Mouse (Mus musculus): ENCODE results near the gene Atad1. TPM values are rescaled to one million over a fixed set of nuclear protein-coding genes. Genes with fewer than 3 reads are reported as not detected.
A peak's percentile ranks its signal among the peaks of the same experiment; 100 is the strongest.
"Not testable (repeated sequence)": the region's sequence is repeated elsewhere in the genome, so short reads cannot be mapped to it uniquely, and the experiment has no call there.

Atad1 gene
- polyA plus RNA-seq (2015; fragmentation: Nextera tagmentation; extraction: Ambion mirVana): 106 and 110 TPM in 2 replicates

GRCm38 (mm10) chr19:32739686-32740085 lies at the start of gene Atad1:
TSS of gene Atad1 (minus strand) at chr19:32739786.
- H3K9me3 ChIP-seq: no peaks in the 10 kb centered on the region
- H3K27ac ChIP-seq: no peak within 1 kb of the TSS
- no peak within 1 kb of the TSS for H3K4me2 ChIP-seq
- no peak within 1 kb of the TSS for H3K4me3 ChIP-seq
- no peak within 1 kb of the TSS for H3K9ac ChIP-seq
- WGBS: 93% methylated on average over 4 of the region's 4 CpGs
- H3K4me1 ChIP-seq: no peaks in the 10 kb centered on the region
- H3K36me3 ChIP-seq (replicated peaks): no peaks in the 10 kb centered on the region
- no peak for ATAC-seq (replicated peaks)
- H3K27me3 ChIP-seq (replicated peaks): no peaks in the 10 kb centered on the region

GRCm38 (mm10) chr19:32788016-32788415 lies 48.4 kb upstream of the Atad1 start:
- WGBS: 92% methylated on average over 3 of the region's 3 CpGs

GRCm38 (mm10) chr19:32787388-32787787 lies 47.8 kb upstream of the Atad1 start:
- not testable (repeated sequence) for H3K4me2 ChIP-seq; H3K27ac ChIP-seq; ATAC-seq (replicated peaks); H3K9ac ChIP-seq; H3K9me3 ChIP-seq; H3K27me3 ChIP-seq (replicated peaks); H3K36me3 ChIP-seq (replicated peaks); H3K4me3 ChIP-seq
- H3K4me1 ChIP-seq: peaks cover 18% of the 10 kb centered on the region
- 40% methylated on average over 4 of the region's 4 CpGs for WGBS

More at GRCm38 (mm10) chr19:32788016-32788415, 48.4 kb upstream of the Atad1 start:
- not testable (repeated sequence) for ATAC-seq (replicated peaks); H3K9me3 ChIP-seq; H3K27ac ChIP-seq; H3K36me3 ChIP-seq (replicated peaks); H3K4me2 ChIP-seq; H3K27me3 ChIP-seq (replicated peaks); H3K9ac ChIP-seq; H3K4me3 ChIP-seq
- H3K4me1 ChIP-seq: peaks cover 21% of the 10 kb centered on the region

GRCm38 (mm10) chr19:32781305-32782071 lies 41.9 kb upstream of the Atad1 start:
- WGBS: 90% methylated on average over 5 of the region's 5 CpGs

GRCm38 (mm10) chr19:32779131-32779530 lies 39.5 kb upstream of the Atad1 start:
- no peak overlapping the region for H3K27ac ChIP-seq
- no peak overlapping the region for H3K4me3 ChIP-seq
- no peak for ATAC-seq (replicated peaks)
- no peaks in the 10 kb centered on the region for H3K9me3 ChIP-seq
- no peak overlapping the region for H3K4me2 ChIP-seq
- no peaks in the 10 kb centered on the region for H3K27me3 ChIP-seq (replicated peaks)
- H3K4me1 ChIP-seq: 0 out of 2 replicates have a peak, but pooled peaks cover 4% of the 10 kb centered on the region
- WGBS: 67% methylated on average over 3 of the region's 3 CpGs
- no peak overlapping the region for H3K9ac ChIP-seq
- H3K36me3 ChIP-seq (replicated peaks): no peaks in the 10 kb centered on the region

More at GRCm38 (mm10) chr19:32781305-32782071, 41.9 kb upstream of the Atad1 start:
- no peak for ATAC-seq (replicated peaks)
- no peaks in the 10 kb centered on the region for H3K36me3 ChIP-seq (replicated peaks)
- peaks cover 4% of the 10 kb centered on the region; the same call in 1 of the 2 replicates for H3K4me1 ChIP-seq
- H3K4me3 ChIP-seq: no peak overlapping the region
- H3K9ac ChIP-seq: no peak overlapping the region
- no peaks in the 10 kb centered on the region for H3K27me3 ChIP-seq (replicated peaks)
- H3K27ac ChIP-seq: no peak overlapping the region
- no peak overlapping the region for H3K4me2 ChIP-seq
- no peaks in the 10 kb centered on the region for H3K9me3 ChIP-seq

- 41% methylated on average over 2 of the region's 2 CpGs for WGBS
Measured at GRCm38 (mm10) chr19:32778411-32778810, 38.8 kb upstream of the Atad1 start.

GRCm38 (mm10) chr19:32762493-32762892 lies 22.9 kb upstream of the Atad1 start:
- no peak for ATAC-seq (replicated peaks)
- H3K27me3 ChIP-seq (replicated peaks): no peaks in the 10 kb centered on the region
- H3K4me2 ChIP-seq: peak overlapping the region; percentile 1; the same call in 1 of the 2 replicates
- no peak overlapping the region for H3K27ac ChIP-seq
- H3K9ac ChIP-seq: no peak overlapping the region
- peaks cover 39% of the 10 kb centered on the region for H3K4me1 ChIP-seq
- 88% methylated on average over 4 of the region's 4 CpGs for WGBS
- H3K9me3 ChIP-seq: no peaks in the 10 kb centered on the region
- H3K4me3 ChIP-seq: no peak overlapping the region
- H3K36me3 ChIP-seq (replicated peaks): no peaks in the 10 kb centered on the region

More at GRCm38 (mm10) chr19:32778411-32778810, 38.8 kb upstream of the Atad1 start:
- H3K4me1 ChIP-seq: 0 out of 2 replicates have a peak, but pooled peaks cover 4% of the 10 kb centered on the region
- no peaks in the 10 kb centered on the region for H3K36me3 ChIP-seq (replicated peaks)
- no peak overlapping the region for H3K4me2 ChIP-seq
- no peak overlapping the region for H3K4me3 ChIP-seq
- no peak overlapping the region for H3K9ac ChIP-seq
- no peak overlapping the region for H3K27ac ChIP-seq
- no peaks in the 10 kb centered on the region for H3K27me3 ChIP-seq (replicated peaks)
- no peaks in the 10 kb centered on the region for H3K9me3 ChIP-seq
- no peak for ATAC-seq (replicated peaks)

- Histone ChIP-seq H3K27me3 (replicated peaks) (no peaks in the 10 kb centered on the region), H3K36me3 (replicated peaks) (no peaks in the 10 kb centered on the region), H3K9ac (no peak overlapping the region), H3K4me1 (peaks cover 36% of the 10 kb centered on the region), H3K4me3 (peak overlapping the region; percentile 92), H3K4me2 (peak overlapping the region; percentile 96), H3K9me3 (no peaks in the 10 kb centered on the region), H3K27ac (no peak overlapping the region)
- ATAC-seq (replicated peaks): no peak
- WGBS: 67% methylated on average over 4 of the region's 4 CpGs
Measured at GRCm38 (mm10) chr19:32761162-32761561, 21.6 kb upstream of the Atad1 start.

GRCm38 (mm10) chr19:32760499-32760898 lies 20.9 kb upstream of the Atad1 start:
- peaks cover 38% of the 10 kb centered on the region for H3K4me1 ChIP-seq
- 20% methylated on average over 6 of the region's 6 CpGs for WGBS
- no peak for ATAC-seq (replicated peaks)
- no peaks in the 10 kb centered on the region for H3K27me3 ChIP-seq (replicated peaks)
- peak overlapping the region; percentile 92 for H3K4me3 ChIP-seq
- no peak overlapping the region for H3K9ac ChIP-seq
- no peaks in the 10 kb centered on the region for H3K36me3 ChIP-seq (replicated peaks)
- peak overlapping the region; percentile 96 for H3K4me2 ChIP-seq
- H3K27ac ChIP-seq: no peak overlapping the region
- no peaks in the 10 kb centered on the region for H3K9me3 ChIP-seq

- Histone ChIP-seq H3K27ac (no peak overlapping the region), H3K36me3 (replicated peaks) (no peaks in the 10 kb centered on the region), H3K27me3 (replicated peaks) (no peaks in the 10 kb centered on the region), H3K9me3 (no peaks in the 10 kb centered on the region), H3K9ac (peak overlapping the region; percentile 97), H3K4me3 (peak overlapping the region; percentile 92), H3K4me2 (peak overlapping the region; percentile 96), H3K4me1 (peaks cover 45% of the 10 kb centered on the region)
- ATAC-seq (replicated peaks): no peak
- under 1% methylated on average over 8 of the region's 8 CpGs for WGBS
Measured at GRCm38 (mm10) chr19:32759357-32760024, 19.9 kb upstream of the Atad1 start.

GRCm38 (mm10) chr19:32758793-32759161 lies 19.2 kb upstream of the Atad1 start:
- Histone ChIP-seq H3K4me3 (peak overlapping the region; percentile 92), H3K4me1 (peaks cover 43% of the 10 kb centered on the region), H3K27me3 (replicated peaks) (no peaks in the 10 kb centered on the region), H3K27ac (peak overlapping the region; percentile 100), H3K4me2 (peak overlapping the region; percentile 96), H3K36me3 (replicated peaks) (no peaks in the 10 kb centered on the region), H3K9me3 (no peaks in the 10 kb centered on the region), H3K9ac (peak overlapping the region; percentile 97)
- no peak for ATAC-seq (replicated peaks)
- WGBS: under 1% methylated on average over 11 of the region's 11 CpGs
